Mouse (Mus musculus): Measurements from ENCODE around the gene Fam171a1. TPM values are rescaled to one million over a fixed set of nuclear protein-coding genes. Genes with fewer than 3 reads are reported as not detected.

The Fam171a1 gene
- total RNA-seq, 2 experiments from 2014 or later = 0.16 to 0.29 TPM

GRCm38 (mm10) chr2:3244251-3244650, 130.2 kb downstream of the Fam171a1 start:
- no peak for ATAC-seq (ENCODE audit: poor library complexity, severe bottlenecking)

- ATAC-seq (ENCODE audit: poor library complexity, severe bottlenecking) = no peak
Observed at GRCm38 (mm10) chr2:3251309-3251708, 137.3 kb downstream of the Fam171a1 start.

GRCm38 (mm10) chr2:3266466-3266865, 152.4 kb downstream of the Fam171a1 start:
- no peak for ATAC-seq (ENCODE audit: poor library complexity, severe bottlenecking)

GRCm38 (mm10) chr2:3267879-3268278, 153.9 kb downstream of the Fam171a1 start:
- no peak for ATAC-seq (ENCODE audit: poor library complexity, severe bottlenecking)

- no peak for ATAC-seq (ENCODE audit: poor library complexity, severe bottlenecking)
Observed at GRCm38 (mm10) chr2:3273349-3273748, 159.3 kb downstream of the Fam171a1 start.

GRCm38 (mm10) chr2:3276106-3276505, 162.1 kb downstream of the Fam171a1 start:
- no peak for ATAC-seq (ENCODE audit: poor library complexity, severe bottlenecking)

Other genes with a start within 250 kb of the Fam171a1 start
- 12.5 and 14.0 TPM in 2 replicates for gene Nmt2, start 170.0 kb downstream of the Fam171a1 start, total RNA-seq (2015)
- gene Nmt2, start 170.0 kb downstream of the Fam171a1 start, total RNA-seq (2017) = 17.0 and 21.9 TPM in 2 replicates
- 7.6 and 7.9 TPM in 2 replicates for gene Rpp38, start 218.4 kb downstream of the Fam171a1 start, total RNA-seq (2015)
- 1.5 and 1.7 TPM in 2 replicates for gene Rpp38, start 218.4 kb downstream of the Fam171a1 start, total RNA-seq (2017)
- gene Acbd7, start 221.9 kb downstream of the Fam171a1 start, total RNA-seq (2015) = not detected in 2 replicates
- gene Acbd7, start 221.9 kb downstream of the Fam171a1 start, total RNA-seq (2017) = not detected in 2 replicates